Mouse (Mus musculus) gastrocnemius, postnatal 4 days (tissue): ENCODE measurements at regions not wholly inside any gene's neighbourhood (a gene's known extent, or its start where the extent isn't known, plus 50 kb on each side); places are given as distances from the start of the nearest gene placed in this dataset.

ENCODE experiments used
- DNase-seq, 2 experiments: peaks; one replicate each; pipeline ENCODE4 v3.0.0; 2021 to 2022; ENCODE audit warnings: low spot score in 2 of 2, mixed read lengths in 2 of 2

GRCm38 (mm10) chr16:7892799-7893198 is 532.1 kb downstream of the Tmem114 start:
- no peak for DNase-seq

GRCm38 (mm10) chr16:7863406-7863805 is 561.5 kb downstream of the Tmem114 start:
- no peak for DNase-seq

- no peak for DNase-seq
These were observed 585.8 kb downstream of the Tmem114 start for GRCm38 (mm10) chr16:7839139-7839538.

- DNase-seq, result no peak
These were observed 593.8 kb downstream of the Tmem114 start for GRCm38 (mm10) chr16:7831142-7831541.

GRCm38 (mm10) chr16:7829939-7830650 is 594.8 kb downstream of the Tmem114 start:
- no peak for DNase-seq

- no peak for DNase-seq
These were observed 623.8 kb downstream of the Tmem114 start for GRCm38 (mm10) chr16:7801161-7801560.

- no peak for DNase-seq
These were observed 627.7 kb downstream of the Tmem114 start for GRCm38 (mm10) chr16:7797176-7797786.

- DNase-seq, result no peak
These were observed 629.4 kb downstream of the Tmem114 start for GRCm38 (mm10) chr16:7795561-7795960.

- DNase-seq, result no peak
These were observed 632.4 kb downstream of the Tmem114 start for GRCm38 (mm10) chr16:7792521-7792920.

- peak in 1 of 2 experiments; percentile 30 for DNase-seq
These were observed 634.7 kb downstream of the Tmem114 start for GRCm38 (mm10) chr16:7790260-7790659.

GRCm38 (mm10) chr16:7788209-7788608 is 636.7 kb downstream of the Tmem114 start:
- DNase-seq, result no peak

GRCm38 (mm10) chr16:7781506-7781905 is 643.4 kb downstream of the Tmem114 start:
- no peak for DNase-seq

- DNase-seq, result no peak
These were observed 649.3 kb downstream of the Tmem114 start for GRCm38 (mm10) chr16:7775635-7776034.

- no peak for DNase-seq
These were observed 656.5 kb downstream of the Tmem114 start for GRCm38 (mm10) chr16:7768433-7768832.

GRCm38 (mm10) chr16:7767691-7768090 is 657.2 kb downstream of the Tmem114 start:
- no peak for DNase-seq

GRCm38 (mm10) chr16:7764383-7764782 is 660.6 kb downstream of the Tmem114 start:
- DNase-seq, result no peak

GRCm38 (mm10) chr16:7728186-7728585 is 696.8 kb downstream of the Tmem114 start:
- peak; percentile 25 to 59 for DNase-seq

GRCm38 (mm10) chr16:7725225-7725624 is 699.7 kb downstream of the Tmem114 start:
- DNase-seq, result no peak

GRCm38 (mm10) chr16:7701471-7701870 is 723.5 kb downstream of the Tmem114 start:
- peak in 1 of 2 experiments; percentile 22 for DNase-seq

GRCm38 (mm10) chr16:7685484-7685883 is 739.5 kb downstream of the Tmem114 start:
- no peak for DNase-seq

- no peak for DNase-seq
These were observed 758.8 kb downstream of the Tmem114 start for GRCm38 (mm10) chr16:7666096-7666495.

- DNase-seq, result no peak
These were observed 766.8 kb downstream of the Tmem114 start for GRCm38 (mm10) chr16:7658133-7658532.

GRCm38 (mm10) chr16:7654451-7654850 is 770.5 kb downstream of the Tmem114 start:
- peak in 1 of 2 experiments; percentile 47 for DNase-seq
